14 mouse cellular contexts compared by ENCODE assay signal in genomic region chr6:67104205-67104604, GRCm38 (mm10).
"Had no signal": no experiment of that assay in that cellular context is flagged by ENCODE, and none has a peak within 500 bp of the region (broad histone marks: within the 10 kb centered on the region; RNA-seq: fewer than 3 reads in every experiment).

No protein-coding gene starts in this region.

- ATAC-seq: inflammation-experienced regulatory T-cells, adult 6 months; lung, postnatal 0 days; midbrain, embryonic 13.5 days had no signal

- H3K27ac ChIP-seq: limb, embryonic 10.5 days; liver, embryonic 15.5 days; midbrain, embryonic 13.5 days had no signal

- H3K4me2 ChIP-seq: liver, embryonic 11.5 days; liver, embryonic 15.5 days; midbrain, embryonic 13.5 days had no signal

- H3K9me3 ChIP-seq: limb, embryonic 10.5 days; liver, embryonic 15.5 days; midbrain, embryonic 13.5 days had no signal

- H3K4me3 ChIP-seq: limb, embryonic 10.5 days; liver, embryonic 15.5 days; midbrain, embryonic 13.5 days had no signal

- H3K4me1 ChIP-seq: midbrain, embryonic 13.5 days had no signal

- H3K9ac ChIP-seq: liver, embryonic 15.5 days; midbrain, embryonic 13.5 days had no signal

- H3K36me3 ChIP-seq: limb, embryonic 10.5 days; liver, embryonic 15.5 days; midbrain, embryonic 13.5 days had no signal

- DNase-seq: kidney, adult 18-20 months; kidney, postnatal 10 days; kidney, postnatal 4 days; lung, adult 2 months; lung, postnatal 36 days; right cerebral cortex, postnatal 25 days; thymus, adult 2 months; thymus, postnatal 25 days had no signal

- H3K27me3 ChIP-seq: liver, embryonic 15.5 days; midbrain, embryonic 13.5 days had no signal
